ENCODE assay signal across 23 mouse cellular contexts in genomic region chr10:8770931-8771653, GRCm38 (mm10).
DNase-seq lines count a peak whose midpoint lies in the region; TF ChIP-seq lines count a peak whose summit lies in the region.
"Had no signal": no experiment of that assay in that cellular context is flagged by ENCODE, and none has a peak within 500 bp of the region (broad histone marks: within the 10 kb centered on the region; RNA-seq: fewer than 3 reads in every experiment).

No protein-coding gene starts in this region.

- TF ChIP-seq CTCF in gastrocnemius, adult 2 months (IDR thresholded peaks at IDR 0.05): 0 out of 2 replicates have a peak, but pooled peaks have one; percentile 6
- TF ChIP-seq CTCF in left cerebral cortex, adult 2 months (IDR thresholded peaks at IDR 0.05): peak; percentile 9; the same call in 1 of the 2 replicates

- intact Hi-C loops in gastrocnemius, adult 2 months (cut with DNase I): no loop called here
- intact Hi-C loops in left cerebral cortex, adult 2 months (cut with DNase I): no loop called here
- intact Hi-C loops in left cerebral cortex, postnatal 4 days (cut with DNase I): no loop called here

- H3K36me3 ChIP-seq in embryonic facial prominence, embryonic 10.5 days (replicated peaks): peaks cover 38% of the 10 kb centered on the region

- no peak for DNase-seq in gastrocnemius, adult 2 months
- DNase-seq in gastrocnemius, adult 18-20 months (ENCODE audit: low spot score): no peak
- no peak for DNase-seq in left cerebral cortex, adult 2 months (ENCODE audit: extremely low spot score in 1 of 2, low spot score in 2 of 2)
- DNase-seq in left cerebral cortex, postnatal 4 days: no peak
- peak; percentile 33 for DNase-seq in R1 (ENCODE audit: low read depth, low spot score)
- DNase-seq in brain, adult 2 months (ENCODE audit: low read depth, low spot score): peak; percentile 29
- no peak for DNase-seq in embryonic facial prominence, embryonic 10.5 days (ENCODE audit: low spot score)
- no peak for DNase-seq in retina, postnatal 1 day
- DNase-seq: cerebellum, adult 11 months; cerebellum, adult 9-11 months; gastrocnemius, postnatal 36 days; heart, postnatal 36 days; kidney, adult 9 months; kidney, postnatal 36 days; layer of hippocampus, adult 9-11 months; liver; right cerebral cortex, postnatal 4 days; thymus, postnatal 36 days had no signal

- 93% methylated on average over 12 of the region's 12 CpGs for WGBS in embryonic facial prominence, embryonic 10.5 days

- no peaks in the 10 kb centered on the region for H3K27me3 ChIP-seq in embryonic facial prominence, embryonic 10.5 days (replicated peaks; ENCODE audit: low read depth, poor library complexity, severe bottlenecking)
- H3K27me3 ChIP-seq: heart, embryonic 15.5 days; hindbrain, embryonic 13.5 days had no signal

- peak overlapping the region; percentile 80; the same call in 1 of the 2 replicates for H3K27ac ChIP-seq in gastrocnemius, adult 2 months
- H3K27ac ChIP-seq in left cerebral cortex, adult 2 months: no peak overlapping the region
- H3K27ac ChIP-seq in embryonic facial prominence, embryonic 10.5 days (replicated peaks): no peak overlapping the region
- H3K27ac ChIP-seq: forebrain, embryonic 10.5 days; hindbrain, embryonic 13.5 days; limb, embryonic 10.5 days; midbrain, embryonic 10.5 days had no signal

- no peak overlapping the region for H3K4me3 ChIP-seq in gastrocnemius, adult 2 months
- no peak overlapping the region for H3K4me3 ChIP-seq in left cerebral cortex, adult 2 months
- no peak overlapping the region for H3K4me3 ChIP-seq in embryonic facial prominence, embryonic 10.5 days
- H3K4me3 ChIP-seq: forebrain, embryonic 10.5 days; heart, embryonic 15.5 days; hindbrain, embryonic 13.5 days; limb, embryonic 10.5 days; midbrain, embryonic 10.5 days had no signal

- no peaks in the 10 kb centered on the region for H3K4me1 ChIP-seq in embryonic facial prominence, embryonic 10.5 days
- H3K4me1 ChIP-seq: forebrain, embryonic 10.5 days; hindbrain, embryonic 13.5 days; limb, embryonic 10.5 days; midbrain, embryonic 10.5 days had no signal

- H3K9me3 ChIP-seq in embryonic facial prominence, embryonic 10.5 days: peaks cover 11% of the 10 kb centered on the region
- H3K9me3 ChIP-seq: heart, embryonic 15.5 days; limb, embryonic 10.5 days had no signal

Comparison
In these comparisons a context has a peak if more than half of its experiments do, and no peak if none do; other contexts are left out.
1. DNase-seq: peak in R1 (single experiment) and brain, adult 2 months (single experiment); none in gastrocnemius, adult 2 months (single experiment), gastrocnemius, adult 18-20 months (single experiment), left cerebral cortex, adult 2 months (0 of 2), left cerebral cortex, postnatal 4 days (single experiment), embryonic facial prominence, embryonic 10.5 days (single experiment) and retina, postnatal 1 day (single experiment).